ENCODE assay signal across 7 mouse cellular contexts in genomic region chr11:20831600-20832137, GRCm38 (mm10). TPM values are rescaled to one million over a fixed set of nuclear protein-coding genes. Genes with fewer than 3 reads are reported as not detected.
A peak's percentile ranks its signal among the peaks of the same experiment; 100 is the strongest.
DNase-seq lines count a peak whose midpoint lies in the region; ATAC-seq and TF ChIP-seq lines count a peak whose summit lies in the region.

No protein-coding gene starts in this region.

- ATAC-seq in heart, embryonic 14.5 days (ENCODE audit: insufficient number of reproducible peaks, insufficient read depth, low FRiP score, low read depth): no peak
- peak; percentile 21; the same call in 1 of the 2 replicates for ATAC-seq in megakaryocyte-erythroid progenitor cell, adult 5-6 weeks (replicated peaks; ENCODE audit: low FRiP score, low TSS enrichment, poor library complexity, severe bottlenecking)

- no peaks in the 10 kb centered on the region for H3K36me3 ChIP-seq in testis, adult 2 months (ENCODE audit: control insufficient read depth, insufficient read depth, low read length)
- peaks cover 26% of the 10 kb centered on the region for H3K36me3 ChIP-seq in heart, embryonic 14.5 days (ENCODE audit: control insufficient read depth, insufficient read depth, low read length)

- H3K9ac ChIP-seq in heart, embryonic 14.5 days (ENCODE audit: low read length): peak overlapping the region; percentile 93

- no peaks in the 10 kb centered on the region for H3K9me3 ChIP-seq in heart, embryonic 14.5 days (ENCODE audit: control insufficient read depth, low read length)

- H3K4me2 ChIP-seq in heart, embryonic 14.5 days (ENCODE audit: low read length): peak overlapping the region; percentile 84

- H3K27ac ChIP-seq in testis, adult 2 months (ENCODE audit: control insufficient read depth, insufficient read depth, low read depth, low read length): no peak overlapping the region
- H3K27ac ChIP-seq in heart, embryonic 14.5 days (replicated peaks in 1 of 2; ENCODE audit: control insufficient read depth in 1 of 2, insufficient read depth in 1 of 2, low read depth in 2 of 2, low read length in 2 of 2): peak overlapping the region in 1 of 2 experiments; percentile 89; a peak in 2 of 4 replicates

- TF ChIP-seq POLR2A in testis, adult 2 months (IDR thresholded peaks at IDR 0.05; ENCODE audit: control insufficient read depth, low read depth, low read length): no peak

- WGBS in heart, embryonic 14.5 days: 20% methylated on average over 11 of the region's 11 CpGs

- intact Hi-C loops in left cerebral cortex, postnatal 36 days (cut with DNase I): loop anchor here (10.0 kb wide), 1 partner anchor 263 kb away; the partner anchor contains the start of gene Peli1

- peaks cover 5% of the 10 kb centered on the region for H3K4me1 ChIP-seq in testis, adult 2 months (ENCODE audit: control insufficient read depth, insufficient read depth, low read length)
- H3K4me1 ChIP-seq in heart, embryonic 14.5 days (ENCODE audit: control insufficient read depth in 2 of 2, insufficient read depth in 2 of 2, low read length in 2 of 2): peaks cover 8 to 11% of the 10 kb centered on the region in 2 experiments; a peak in 2 of 4 replicates

- TF ChIP-seq CTCF in testis, adult 2 months (IDR thresholded peaks at IDR 0.05; ENCODE audit: control insufficient read depth, insufficient read depth, insufficient replicate concordance, low read depth, low read length): no peak

- H3K4me3 ChIP-seq in testis, adult 2 months (ENCODE audit: control insufficient read depth, low read depth, low read length): peak overlapping the region; percentile 80
- peak overlapping the region; percentile 84 to 89 for H3K4me3 ChIP-seq in heart, embryonic 14.5 days (ENCODE audit: control insufficient read depth in 1 of 2, insufficient read depth in 1 of 2, low read depth in 1 of 2, low read length in 2 of 2)

- no peaks in the 10 kb centered on the region for H3K27me3 ChIP-seq in testis, adult 2 months (ENCODE audit: control insufficient read depth, insufficient read depth, low read length)
- H3K27me3 ChIP-seq in heart, embryonic 14.5 days (ENCODE audit: control insufficient read depth, insufficient read depth, low read length): no peaks in the 10 kb centered on the region

- DNase-seq in testis, postnatal 10 days (ENCODE audit: low spot score): no peak
- peak; percentile 50 for DNase-seq in cerebellum, adult 9-11 months
- peak; percentile 15 to 35 for DNase-seq in left cerebral cortex, postnatal 36 days (ENCODE audit: low spot score in 2 of 2)
- DNase-seq in embryo, embryonic 11 days: no peak

RNA-seq across cellular contexts. Expression of gene Lgalsl, which starts 0.8 kb away (rescaled TPM):
- 0.95 and 1.8 TPM in 2 replicates for polyA plus RNA-seq in testis, adult 2 months (2012; rRNA removed)
- 37.4 and 37.5 TPM in 2 replicates for polyA plus RNA-seq in heart, embryonic 14.5 days (2014; fragmentation: Nextera tagmentation; extraction: Ambion mirVana)
- total RNA-seq in left cerebral cortex, postnatal 36 days (2021): 10 to 100 TPM; 76.5 to 86.5 TPM
- 5.6 and 13.5 TPM in 2 replicates for total RNA-seq in megakaryocyte-erythroid progenitor cell, adult 5-6 weeks (2014; fragmentation: Nextera tagmentation)
- total RNA-seq in megakaryocyte-erythroid progenitor cell, adult 5-6 weeks (2017): 1.4 and 3.9 TPM in 2 replicates

Comparison
In these comparisons a context has a peak if more than half of its experiments do, and no peak if none do; other contexts are left out.
1. DNase-seq: peak in cerebellum, adult 9-11 months (single experiment) and left cerebral cortex, postnatal 36 days (2 of 2); none in testis, postnatal 10 days (single experiment) and embryo, embryonic 11 days (single experiment).
2. RNA of gene Lgalsl, which starts 0.8 kb away (total RNA-seq): 76.5 to 86.5 TPM in left cerebral cortex, postnatal 36 days; 1.4 to 13.5 TPM in megakaryocyte-erythroid progenitor cell, adult 5-6 weeks; every median in the first group is over 4 times any median in the second.